Mouse (Mus musculus) CD8-positive naive resting alpha-beta T cell, adult 2 months (primary cell): ENCODE measurements around the gene Sult1a1.

Experiments
- DNase-seq, 2 experiments: peaks; one replicate each; pipeline ENCODE4 v3.0.0; 2022; ENCODE audit warnings: low read depth in 2 of 2, low spot score in 2 of 2

The Sult1a1 gene

DNA sequence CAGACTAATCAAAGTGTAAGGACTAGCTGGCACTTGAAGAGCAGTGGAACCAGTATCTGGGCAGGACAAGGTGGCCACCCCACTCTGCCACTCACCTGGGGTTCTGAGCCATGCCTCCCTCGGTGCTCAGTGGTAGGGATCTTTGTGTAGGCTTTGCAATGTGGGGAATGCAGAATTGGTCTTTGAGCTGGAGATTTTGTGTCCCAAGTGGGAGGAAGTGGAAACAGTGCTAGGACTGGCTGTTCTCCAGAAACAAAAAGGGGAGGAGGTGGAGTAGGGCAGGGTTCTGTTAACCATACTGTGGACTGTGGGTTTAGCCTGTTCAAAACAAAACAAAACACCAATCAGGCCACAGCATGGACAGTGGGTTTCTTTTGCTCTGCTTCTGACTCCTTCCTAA, at the start of gene Sult1a1:
Gene Sult1a1 (minus strand): TSS at position 226 of the 400 bp plus-strand sequence.
- no peak for DNase-seq

DNA sequence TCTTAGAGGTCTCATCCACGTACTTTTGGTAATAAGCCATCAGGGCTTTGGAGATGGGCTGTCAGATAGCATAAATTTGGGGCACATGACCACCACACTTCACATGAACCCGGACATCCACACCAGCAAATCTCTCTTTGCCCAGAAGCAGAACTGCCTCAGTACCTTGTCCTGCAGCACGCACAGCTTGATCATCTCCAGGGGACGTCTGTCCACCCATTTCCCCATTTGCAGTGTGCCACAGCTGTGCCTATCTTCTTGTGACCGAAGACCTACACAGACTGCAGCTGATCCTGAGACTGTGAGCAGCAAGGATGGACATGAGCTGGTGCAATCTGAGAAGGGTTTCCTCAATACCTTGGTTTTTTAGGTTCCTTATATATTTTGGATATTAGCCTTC, 49.4 kb upstream of the Sult1a1 start:
- DNase-seq, result no peak

DNA sequence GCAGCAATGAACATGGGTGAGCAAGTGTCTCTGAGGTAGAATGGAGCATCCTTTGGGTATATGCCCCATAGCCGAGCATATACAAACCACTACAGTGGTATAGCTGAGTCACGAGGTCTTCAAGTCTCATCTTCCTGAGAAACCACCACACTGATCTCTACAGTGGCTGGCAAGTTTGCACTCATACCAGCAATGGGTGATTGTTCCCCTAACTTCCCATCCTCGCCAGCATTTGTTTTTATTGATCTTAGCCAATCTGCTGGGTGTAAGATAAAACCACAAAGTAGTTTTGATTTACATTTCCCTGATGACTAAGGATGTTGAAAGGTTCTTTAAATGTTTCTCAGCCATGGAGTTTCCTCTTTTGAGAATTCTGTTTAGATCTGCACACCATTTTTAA, 48.8 kb upstream of the Sult1a1 start:
- DNase-seq, result no peak

DNA sequence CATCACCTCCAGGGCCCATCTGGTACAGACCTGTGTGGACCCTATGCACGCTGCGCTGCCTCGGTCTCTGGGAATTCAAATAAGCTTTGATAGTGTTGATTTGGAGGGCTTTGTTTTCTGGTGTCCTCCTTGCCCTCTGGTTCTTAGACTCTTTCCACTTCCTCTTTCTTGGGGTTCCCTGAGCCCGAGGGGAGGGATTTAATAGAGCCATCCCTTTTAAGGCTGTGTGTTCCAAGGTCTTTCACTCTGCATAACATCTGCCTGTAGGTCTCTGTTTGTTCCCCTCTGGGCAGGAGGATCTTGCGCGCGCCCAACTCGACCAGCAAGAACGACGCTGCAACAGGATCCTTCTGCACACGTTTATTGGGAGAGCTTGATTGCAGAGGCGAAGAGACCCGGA, 45.4 kb upstream of the Sult1a1 start:
- DNase-seq, result no peak

DNA sequence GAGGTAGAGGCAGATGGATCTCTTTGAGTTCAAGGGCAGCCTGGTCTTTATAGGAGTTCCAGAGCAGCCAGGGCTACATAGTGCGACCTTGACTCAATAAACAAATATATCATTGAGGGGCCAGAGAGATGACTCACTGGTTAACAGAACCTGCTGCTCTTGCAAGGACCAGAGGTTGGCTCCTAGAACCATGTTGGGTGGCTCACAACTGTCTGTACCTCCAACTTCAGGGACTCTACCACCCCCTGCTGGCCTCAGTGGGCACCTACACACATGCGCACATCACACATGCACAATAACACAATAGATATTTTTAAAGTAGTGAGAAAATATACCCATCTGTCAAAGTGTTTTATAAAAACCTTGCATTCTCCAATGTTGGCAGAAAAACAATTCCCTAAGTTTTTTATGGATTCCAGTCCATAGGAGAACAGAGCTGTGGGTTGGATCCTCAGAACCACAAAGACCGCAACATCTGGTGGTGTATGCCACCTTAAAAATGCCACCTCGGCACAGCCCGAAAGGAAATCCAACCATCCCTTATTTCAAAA, 42.6 kb upstream of the Sult1a1 start:
- DNase-seq, result no peak

DNA sequence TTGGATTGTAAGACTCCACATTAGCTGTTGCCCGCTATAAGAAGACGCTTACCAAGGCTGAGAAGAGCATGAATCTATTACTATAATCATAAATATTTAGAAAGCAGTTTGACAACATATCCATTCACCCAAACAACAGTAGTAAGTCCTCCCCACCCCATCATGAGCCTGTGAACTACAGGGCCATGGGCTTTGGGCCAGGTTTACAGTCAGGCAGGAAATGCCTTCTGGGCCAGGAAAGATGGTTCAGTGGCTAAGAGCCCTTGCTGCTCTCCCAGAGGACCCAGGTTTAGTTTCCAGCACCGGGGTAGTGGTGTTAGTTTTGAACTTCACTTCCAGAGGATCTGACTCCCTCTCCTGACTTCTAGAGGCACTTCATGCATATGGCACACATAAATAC, 41.3 kb upstream of the Sult1a1 start:
- no peak for DNase-seq

DNA sequence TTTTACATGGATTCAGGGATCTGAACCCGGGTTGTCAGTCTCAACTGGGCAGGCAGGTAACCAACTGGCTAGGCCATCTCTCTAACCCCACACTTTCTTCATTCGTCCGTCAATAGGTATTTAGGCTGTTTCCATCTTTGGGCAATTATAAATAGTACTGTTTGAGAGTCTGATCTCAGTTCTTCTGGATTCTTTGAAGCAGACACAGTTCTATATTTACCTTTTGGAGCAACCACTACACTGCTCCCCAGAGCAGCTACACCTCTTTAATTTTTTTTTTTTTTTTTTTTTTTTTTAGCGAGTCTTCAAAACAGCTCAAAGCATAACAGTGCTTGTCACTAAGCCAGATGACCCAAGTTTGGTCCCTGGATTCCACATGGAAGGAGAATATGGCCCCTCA, 39.4 kb upstream of the Sult1a1 start:
- no peak for DNase-seq

DNA sequence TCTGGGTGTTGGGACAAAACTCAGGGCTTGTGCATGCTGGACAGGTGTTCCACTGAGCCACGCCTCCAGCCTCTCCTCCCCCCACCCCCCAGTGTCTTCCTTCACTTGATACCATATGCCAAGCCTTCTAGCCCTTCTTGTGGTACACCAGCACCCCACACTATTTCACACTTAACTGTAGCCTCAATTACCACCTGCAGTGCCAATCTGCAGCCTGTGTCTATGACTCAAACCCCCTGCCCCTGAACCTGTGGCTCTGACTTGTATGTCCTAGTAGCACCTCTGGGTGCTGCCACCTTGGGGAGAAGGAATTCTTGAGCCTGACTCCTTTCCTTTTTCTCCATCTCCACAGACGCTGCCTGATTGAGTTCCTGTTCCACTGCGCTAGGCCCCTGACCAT, 35.7 kb upstream of the Sult1a1 start:
- DNase-seq, result no peak

DNA sequence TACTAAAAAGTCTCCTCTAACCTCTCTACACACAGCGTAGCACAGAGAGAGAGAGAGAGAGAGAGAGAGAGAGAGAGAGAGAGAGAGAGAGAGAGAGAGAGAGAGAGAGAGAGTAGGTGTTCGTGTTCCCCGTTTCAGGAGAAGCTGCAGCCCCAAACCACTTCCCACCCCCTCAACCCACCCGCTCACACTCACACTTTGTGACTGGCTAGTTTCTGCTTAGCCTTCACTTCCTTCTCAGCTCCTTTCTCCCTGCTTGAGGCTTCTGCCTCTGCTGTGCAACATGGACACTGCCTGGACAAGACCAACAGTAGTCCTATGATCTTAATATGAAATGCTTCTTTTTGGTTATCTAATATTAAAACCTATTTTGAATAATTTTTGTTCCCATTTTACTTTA, 34.0 kb upstream of the Sult1a1 start:
- no peak for DNase-seq

DNA sequence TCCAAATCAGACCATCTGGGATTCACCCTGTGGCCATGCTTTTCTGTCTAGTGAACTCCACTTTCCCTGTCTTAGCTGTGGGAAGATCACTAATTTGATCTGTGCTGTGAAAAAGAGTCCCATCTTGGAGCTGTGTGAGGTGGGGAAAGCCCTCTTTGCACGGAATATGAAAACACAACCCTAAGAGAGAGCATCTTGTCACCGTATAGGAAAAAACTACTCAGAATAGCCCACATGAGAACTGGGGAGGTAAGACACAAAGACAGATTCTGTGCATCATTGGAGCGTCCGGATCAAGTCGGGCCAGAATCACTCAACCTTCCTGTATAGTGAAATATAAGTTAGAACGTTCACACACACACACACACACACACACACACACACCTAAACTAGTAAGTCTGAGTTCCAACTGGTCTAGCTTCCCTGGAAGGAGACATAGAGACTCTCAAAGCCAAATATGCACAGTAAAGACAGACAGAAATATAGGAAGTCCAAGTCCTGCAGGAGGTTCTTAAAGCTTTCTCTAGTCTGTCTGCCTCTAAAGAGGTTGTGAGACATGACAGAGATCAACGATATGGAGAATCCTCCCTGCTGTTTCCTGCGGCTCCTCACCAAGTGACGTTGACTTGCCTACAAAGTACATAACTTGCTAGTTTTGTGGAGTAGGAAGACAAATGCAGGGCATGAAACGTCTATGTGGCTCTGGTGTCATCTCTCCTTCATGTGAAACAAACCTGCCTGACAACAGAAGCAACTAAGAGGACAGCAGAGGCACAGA, 32.1 kb upstream of the Sult1a1 start:
- DNase-seq, result no peak

DNA sequence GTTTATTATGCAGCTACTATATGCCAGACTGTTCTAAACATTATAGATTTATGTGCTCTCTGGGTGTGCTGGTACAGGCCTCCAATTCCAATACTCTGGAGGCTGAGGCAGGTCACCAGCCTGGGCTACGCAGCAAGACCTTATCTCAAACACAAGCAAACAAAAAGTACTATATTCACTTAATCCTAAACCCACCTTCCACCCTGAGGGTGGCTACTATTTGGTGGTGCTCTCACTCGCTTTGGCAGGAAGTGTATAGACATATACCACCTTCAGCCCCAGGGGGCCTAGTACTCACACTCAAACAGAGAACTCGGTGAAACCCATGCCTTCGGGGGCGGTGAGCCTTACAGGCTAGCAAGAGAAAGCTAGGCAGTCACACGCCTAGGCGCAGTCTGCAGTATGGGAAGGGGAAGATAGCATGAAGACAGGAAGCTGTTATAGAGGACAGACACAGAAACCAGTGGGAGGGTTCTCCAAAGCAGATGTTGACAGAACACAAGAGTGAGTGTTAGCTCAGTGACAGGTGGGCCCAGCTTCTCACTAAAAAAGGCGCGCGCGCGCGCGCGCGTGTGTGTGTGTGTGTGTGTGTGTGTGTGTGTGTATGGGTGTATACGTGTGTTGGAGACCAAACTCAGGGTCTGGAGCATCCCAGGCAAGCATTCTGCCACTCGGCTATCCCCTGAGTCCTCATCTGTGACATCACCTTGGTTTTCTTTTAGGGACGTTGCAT, 31.4 kb upstream of the Sult1a1 start, which contains the start of gene Coro1a:
Gene Coro1a (minus strand): TSS at position 346 of the 733 bp plus-strand sequence.
- DNase-seq, result peak; percentile 57 to 62

DNA sequence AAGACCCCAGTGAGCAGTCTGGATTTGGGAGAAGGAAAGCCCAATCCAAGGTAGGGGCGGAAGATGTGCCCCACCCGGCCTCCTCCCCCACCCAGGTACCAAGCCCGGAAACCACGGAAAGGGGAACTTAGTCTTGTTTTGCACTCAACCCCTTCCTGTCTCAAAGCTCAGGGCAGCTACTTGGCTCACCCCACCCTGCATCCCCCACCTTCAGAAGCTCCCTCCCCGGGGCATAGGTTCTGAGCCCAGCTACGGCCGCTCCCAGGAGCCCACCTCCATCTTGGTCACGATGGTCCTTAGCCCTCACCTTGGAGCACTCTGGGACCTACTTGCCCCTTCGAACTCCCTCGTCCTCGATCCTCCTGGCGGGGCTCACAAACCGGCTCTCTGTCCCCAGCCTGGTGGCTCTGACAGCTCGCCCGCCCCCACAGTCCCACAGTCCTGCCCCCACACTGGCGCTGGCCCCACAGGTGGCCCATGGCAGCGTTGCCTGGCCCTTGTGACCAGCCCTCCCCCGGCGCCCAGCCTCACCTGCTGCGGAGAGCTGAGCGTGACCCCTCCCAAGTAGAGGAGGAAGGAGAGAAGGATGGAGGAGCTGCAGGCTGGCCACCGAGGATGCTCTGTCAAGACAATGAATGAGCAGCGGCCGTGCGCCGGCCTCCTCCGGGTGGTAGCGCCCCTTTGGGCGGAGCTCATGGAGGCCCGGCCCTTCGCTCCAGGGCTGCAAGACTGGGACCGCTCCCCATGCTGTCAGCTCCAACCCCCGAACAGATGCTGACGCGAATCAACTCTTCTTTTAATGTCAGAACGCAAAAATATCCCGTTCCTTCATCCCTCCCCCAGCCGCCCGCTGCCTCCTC, 28.1 kb upstream of the Sult1a1 start:
- peak; percentile 77 to 83 for DNase-seq

DNA sequence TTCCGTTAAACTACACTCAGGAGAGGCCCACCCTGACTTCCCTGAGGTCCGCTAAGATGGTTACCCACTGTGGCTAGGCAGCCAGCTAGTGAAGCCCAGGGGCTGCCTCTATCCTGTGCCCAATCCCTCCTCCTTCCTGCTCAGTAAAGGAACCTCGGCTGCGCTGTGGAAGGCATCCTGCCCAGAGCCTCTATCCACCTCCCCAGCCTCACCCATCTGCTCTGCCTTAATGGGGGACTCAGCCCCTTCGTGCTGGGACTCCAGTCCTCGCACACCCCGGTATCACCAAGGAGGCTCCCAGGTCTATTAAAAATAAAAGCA, 27.5 kb upstream of the Sult1a1 start:
- DNase-seq, result no peak

DNA sequence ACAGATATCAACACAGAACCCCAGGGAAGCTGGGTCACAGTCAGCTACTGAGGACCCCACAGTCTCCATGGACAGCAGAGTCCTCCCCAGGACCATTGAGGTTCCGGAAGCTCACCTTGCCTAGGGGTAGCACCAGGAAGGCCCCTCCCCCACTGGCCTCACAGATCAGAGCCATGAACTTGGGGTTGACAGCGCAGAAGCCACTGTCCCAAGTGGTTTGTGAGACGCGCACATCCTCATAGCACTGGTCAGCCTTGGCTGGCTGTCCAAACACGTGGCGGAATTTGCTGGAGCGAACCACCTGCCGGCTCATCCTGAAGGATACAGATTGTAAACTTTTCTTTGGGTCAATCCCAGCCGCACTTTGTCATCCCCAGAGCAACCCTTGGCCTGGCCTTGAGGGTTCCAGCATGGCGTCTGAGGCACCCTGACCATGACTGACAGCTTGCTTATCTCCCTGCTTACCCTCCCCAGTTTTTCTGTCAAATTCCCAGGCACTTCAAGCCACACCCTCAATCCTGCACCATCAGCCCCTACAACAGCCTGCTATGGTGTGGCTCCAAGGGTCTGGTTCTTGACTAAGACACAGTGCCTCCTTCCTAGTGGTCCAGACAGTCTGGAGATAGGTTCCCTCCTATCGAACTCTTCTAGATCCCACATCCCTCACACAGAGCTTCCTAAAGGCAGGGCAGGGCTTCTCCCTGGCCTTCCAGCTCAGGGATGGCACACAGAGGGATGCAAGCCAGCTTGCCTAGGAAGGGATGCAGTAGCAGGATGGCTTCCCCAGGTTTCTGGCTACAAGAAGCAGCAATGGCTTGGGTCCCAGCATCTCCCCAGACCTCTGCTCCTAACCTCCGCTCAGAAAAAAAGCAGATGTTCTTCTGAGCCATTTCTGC, 26.9 kb upstream of the Sult1a1 start:
- DNase-seq, result no peak

DNA sequence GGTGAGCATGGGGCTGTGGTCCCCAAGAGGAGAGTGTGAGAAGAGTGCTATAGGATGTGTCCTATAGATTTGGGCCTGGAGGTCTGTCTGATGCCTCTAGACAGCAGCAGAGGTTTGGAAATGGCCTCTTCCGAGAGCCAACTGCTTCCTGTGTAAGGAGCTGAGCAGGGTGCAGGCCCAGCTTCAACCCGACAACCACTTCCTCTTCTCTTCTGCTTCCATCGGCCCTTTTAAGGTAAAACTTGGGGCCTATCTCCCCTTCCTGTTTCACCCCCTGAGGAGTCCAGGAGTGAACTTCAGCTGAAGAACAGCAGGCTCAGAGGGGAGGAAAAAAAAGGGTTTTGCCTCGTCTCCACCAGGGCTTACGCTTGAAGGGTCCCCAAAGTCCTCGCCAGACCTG, 26.1 kb upstream of the Sult1a1 start:
- peak; percentile 75 to 76 for DNase-seq

DNA sequence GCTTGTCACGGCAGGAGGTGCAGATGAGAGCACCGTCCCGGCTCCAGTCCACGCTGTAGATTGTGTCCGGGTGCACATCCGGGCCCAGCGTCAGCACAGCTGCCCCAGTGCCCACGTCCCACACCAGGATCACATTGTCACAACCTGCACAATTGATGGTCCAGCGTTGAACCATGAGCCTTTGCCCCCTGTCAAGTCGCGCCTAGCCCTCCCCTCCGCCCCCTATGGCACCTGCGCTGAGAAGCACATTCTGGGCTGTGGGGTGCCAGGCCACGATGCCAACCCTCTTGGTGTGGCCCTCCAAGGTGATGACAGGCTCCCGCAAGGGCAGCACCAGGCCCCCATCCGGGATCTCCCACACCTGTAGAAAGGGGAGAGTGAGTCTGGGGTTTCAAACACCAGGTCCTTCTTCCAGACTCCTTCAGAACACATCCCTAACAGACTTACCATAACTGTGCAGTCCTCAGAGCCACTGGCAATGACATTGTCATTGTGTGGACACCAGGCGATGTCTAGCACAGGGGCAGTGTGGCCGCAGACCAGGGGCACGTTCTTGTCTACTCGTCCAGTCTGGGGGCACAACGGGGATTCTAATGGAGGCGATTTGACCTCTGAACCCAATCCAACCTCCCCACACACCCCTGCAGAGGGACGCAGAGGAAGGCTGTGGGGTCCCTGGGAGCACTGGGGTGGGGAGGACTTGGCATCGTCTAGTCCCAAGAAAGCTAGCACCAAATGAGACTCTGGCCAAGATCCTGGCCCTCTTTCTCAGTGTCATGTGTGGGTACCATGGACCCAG, 25.5 kb upstream of the Sult1a1 start:
- no peak for DNase-seq

DNA sequence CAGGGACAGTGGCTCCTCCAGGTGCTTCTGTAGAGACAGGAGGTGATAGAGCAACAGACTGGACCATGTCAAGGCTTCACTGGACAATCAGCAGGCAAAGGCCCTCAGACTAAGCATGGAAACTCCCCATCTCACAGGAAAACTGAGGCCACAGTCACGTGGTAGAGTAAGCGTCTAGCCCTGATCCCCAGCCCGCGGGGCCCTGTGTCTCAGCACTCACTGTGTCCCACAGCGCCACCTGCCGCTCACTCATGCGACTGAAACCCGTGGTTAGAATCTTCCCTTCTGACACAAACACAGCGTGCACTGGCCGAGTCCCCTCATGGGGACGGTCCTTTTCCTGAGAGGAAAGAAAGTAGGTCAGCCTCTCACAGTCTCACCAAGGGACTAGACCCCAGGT, 24.8 kb upstream of the Sult1a1 start:
- peak; percentile 90 to 97 for DNase-seq

DNA sequence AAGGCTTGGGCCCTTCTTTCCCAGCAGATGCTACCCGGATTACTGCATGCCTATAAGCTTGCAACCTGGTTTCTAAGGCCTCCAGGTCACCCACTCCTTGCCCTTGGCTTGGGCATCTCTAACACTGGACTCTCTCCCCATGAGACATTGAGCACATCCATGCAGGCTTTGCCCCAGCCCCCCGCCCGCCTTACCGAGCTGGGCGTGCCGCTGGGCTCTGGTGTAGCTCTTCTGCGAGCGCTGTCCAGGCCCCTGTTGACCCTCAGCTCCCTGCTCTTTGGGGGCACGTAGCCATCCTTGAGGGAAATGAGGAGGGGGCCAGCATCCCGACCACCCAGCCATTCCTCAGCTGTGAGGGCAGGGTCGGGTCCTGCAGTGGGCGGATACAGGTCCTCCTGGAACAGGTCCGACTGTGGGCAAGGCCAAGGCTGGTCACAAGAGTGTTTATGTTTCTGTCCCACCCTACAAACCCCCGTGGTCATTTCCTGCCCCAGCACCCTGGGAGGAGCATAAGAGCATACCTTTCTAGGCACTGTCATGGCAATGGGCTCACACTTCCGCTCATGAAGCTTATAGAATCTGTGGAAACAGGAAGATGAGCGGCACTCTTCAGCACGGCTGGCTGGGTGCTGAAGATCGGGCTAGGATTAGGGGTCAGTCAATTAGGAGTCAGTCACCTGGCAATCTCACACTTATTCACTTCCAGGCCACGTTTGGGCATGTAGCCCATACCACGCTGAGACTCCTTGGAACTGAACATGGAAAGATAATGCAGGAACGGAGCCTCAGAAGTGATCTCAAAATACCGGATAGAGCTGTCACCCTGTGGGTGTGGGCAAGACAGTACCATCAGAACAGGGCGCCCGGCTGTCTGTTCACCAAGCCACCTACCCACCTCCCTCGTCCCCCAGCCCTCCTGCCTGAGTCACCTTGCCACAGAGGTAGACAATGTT, 24.1 kb upstream of the Sult1a1 start:
- no peak for DNase-seq

DNA sequence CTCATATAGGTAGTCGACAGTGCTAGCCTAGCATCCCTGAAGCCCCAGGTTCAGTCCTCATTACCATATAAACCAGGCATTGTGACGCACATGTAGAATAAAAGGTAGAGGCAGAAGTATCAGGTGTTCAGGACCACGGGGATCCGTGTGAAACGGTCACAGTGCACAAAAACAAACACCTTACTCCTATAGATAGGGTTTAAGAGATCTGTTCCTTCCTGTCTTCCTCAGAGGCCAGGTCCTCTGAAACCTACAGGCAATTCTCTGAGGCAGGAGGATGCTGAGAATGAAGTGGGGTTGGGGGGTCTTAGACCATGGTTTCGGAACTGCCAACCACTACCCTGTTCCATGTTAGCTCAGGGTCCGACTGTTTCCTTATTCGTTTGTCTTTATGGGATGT, 21.6 kb upstream of the Sult1a1 start:
- DNase-seq, result no peak
